Mouse (Mus musculus): ENCODE results near the gene Tmem50a. TPM values are rescaled to one million over a fixed set of nuclear protein-coding genes. Genes with fewer than 3 reads are reported as not detected.

The Tmem50a gene
- polyA plus RNA-seq, 2 experiments: 44.2 to 65.1 TPM

DNA sequence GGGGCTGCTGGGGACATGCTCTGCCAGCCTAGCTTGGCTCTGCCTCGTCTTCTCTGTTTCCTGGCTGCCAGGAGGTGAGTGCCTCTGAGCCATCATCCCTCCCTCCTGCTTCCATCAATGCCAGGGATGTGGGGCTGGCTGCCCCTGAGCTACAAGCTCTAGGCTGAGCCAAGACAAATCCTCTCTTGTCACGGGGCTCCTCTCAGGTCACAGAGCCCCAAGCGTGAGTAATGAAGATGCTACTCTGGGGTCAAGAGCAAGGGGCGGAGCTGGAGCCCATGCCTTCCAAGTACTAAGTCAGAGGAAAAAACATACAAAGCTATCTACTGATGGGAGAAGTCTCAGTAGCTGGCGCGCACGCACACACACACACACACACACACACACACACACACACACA, 11.8 kb downstream of the Tmem50a start:
- ATAC-seq (ENCODE audit: insufficient read depth) (no peak), DNase-seq (ENCODE audit: low read depth in 3 of 3, low spot score in 3 of 3) (no peak)
- Histone ChIP-seq H3K4me1 (replicated peaks; ENCODE audit: control insufficient read depth in 2 of 2, insufficient read depth in 2 of 2, low read length in 1 of 2) (no peaks in the 10 kb centered on the region), H3K9ac (replicated peaks) (no peak overlapping the region), H3K4me3 (ENCODE audit: insufficient read depth in 1 of 2, low read depth in 2 of 2, low read length in 2 of 2) (no peak overlapping the region), H3K9me3 (ENCODE audit: control insufficient read depth, low read length) (no peaks in the 10 kb centered on the region), H3K4me2 (ENCODE audit: low read depth) (no peak overlapping the region), H3K27me3 (ENCODE audit: control insufficient read depth, insufficient read depth, low read length) (no peaks in the 10 kb centered on the region), H3K36me3 (replicated peaks; ENCODE audit: control insufficient read depth, insufficient read depth, low read depth) (peaks cover 70% of the 10 kb centered on the region), H3K27ac (no peak overlapping the region)
- 73% methylated on average over 7 of the region's 7 CpGs for WGBS (ENCODE audit: insufficient replicate concordance)
- no peak for TF ChIP-seq CTCF (IDR thresholded peaks at IDR 0.05; ENCODE audit: low read depth)
- no peak for TF ChIP-seq EP300 (IDR thresholded peaks at IDR 0.05; ENCODE audit: low read depth)

DNA sequence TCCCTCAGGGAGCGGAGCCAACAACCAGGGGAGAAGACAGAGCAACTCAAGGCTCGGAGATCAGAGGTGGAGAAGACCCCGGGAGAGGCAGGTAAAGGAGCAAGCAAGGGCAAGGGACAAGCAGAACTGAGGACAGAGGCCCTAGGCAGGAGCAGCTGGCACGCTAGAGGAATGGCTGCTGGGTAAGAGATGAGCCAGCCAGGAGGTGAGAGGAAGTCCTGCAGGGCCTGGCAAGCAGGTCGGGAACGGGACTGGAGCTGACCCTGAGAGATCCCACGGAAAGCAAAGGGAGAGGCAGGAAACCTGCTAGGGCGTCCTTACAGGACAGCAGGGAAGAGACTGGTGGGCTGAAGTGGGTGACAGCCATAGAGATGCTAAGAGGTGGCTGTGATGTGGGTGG, 13.7 kb downstream of the Tmem50a start:
- H3K4me1 ChIP-seq (replicated peaks; ENCODE audit: control insufficient read depth in 2 of 2, insufficient read depth in 2 of 2, low read length in 1 of 2): no peaks in the 10 kb centered on the region
- peaks cover 72% of the 10 kb centered on the region for H3K36me3 ChIP-seq (replicated peaks; ENCODE audit: control insufficient read depth, insufficient read depth, low read depth)
- no peak overlapping the region for H3K9ac ChIP-seq (replicated peaks)
- TF ChIP-seq EP300 (IDR thresholded peaks at IDR 0.05; ENCODE audit: low read depth) (no peak), CTCF (IDR thresholded peaks at IDR 0.05; ENCODE audit: low read depth) (no peak)
- no peaks in the 10 kb centered on the region for H3K27me3 ChIP-seq (ENCODE audit: control insufficient read depth, insufficient read depth, low read length)
- no peak overlapping the region for H3K4me3 ChIP-seq (ENCODE audit: insufficient read depth in 1 of 2, low read depth in 2 of 2, low read length in 2 of 2)
- no peaks in the 10 kb centered on the region for H3K9me3 ChIP-seq (ENCODE audit: control insufficient read depth, low read length)
- ATAC-seq (ENCODE audit: insufficient read depth) (no peak), DNase-seq (ENCODE audit: low read depth in 3 of 3, low spot score in 3 of 3) (no peak)
- no peak overlapping the region for H3K4me2 ChIP-seq (ENCODE audit: low read depth)
- WGBS (ENCODE audit: insufficient replicate concordance): 85% methylated on average over 8 of the region's 8 CpGs
- H3K27ac ChIP-seq: no peak overlapping the region

DNA sequence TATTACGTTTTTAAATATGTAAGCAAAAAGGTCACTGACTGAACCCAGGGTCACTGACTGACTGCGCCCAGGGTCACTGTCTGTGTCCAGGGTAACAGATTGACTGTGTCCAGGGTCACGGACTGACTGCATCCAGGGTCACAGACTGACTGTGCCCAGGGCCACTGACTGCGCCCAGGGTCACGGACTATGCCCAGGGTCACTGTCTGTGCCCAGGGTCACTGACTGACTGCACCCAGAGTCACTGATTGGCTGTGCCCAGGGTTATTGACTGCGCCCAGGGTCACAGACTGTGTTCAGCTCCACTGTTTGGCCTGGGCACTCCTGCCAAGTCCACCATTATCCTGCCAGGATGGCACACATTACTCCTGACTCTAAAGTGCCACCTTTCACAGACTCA, 17.6 kb downstream of the Tmem50a start:
- H3K4me2 ChIP-seq (ENCODE audit: low read depth): no peak overlapping the region
- H3K27me3 ChIP-seq (ENCODE audit: control insufficient read depth, insufficient read depth, low read length): no peaks in the 10 kb centered on the region
- H3K4me1 ChIP-seq (replicated peaks; ENCODE audit: control insufficient read depth in 2 of 2, insufficient read depth in 2 of 2, low read length in 1 of 2): no peaks in the 10 kb centered on the region
- H3K9me3 ChIP-seq (ENCODE audit: control insufficient read depth, low read length): no peaks in the 10 kb centered on the region
- H3K9ac ChIP-seq (replicated peaks): no peak overlapping the region
- WGBS (ENCODE audit: insufficient replicate concordance): 91% methylated on average over 6 of the region's 6 CpGs
- peaks cover 78% of the 10 kb centered on the region for H3K36me3 ChIP-seq (replicated peaks; ENCODE audit: control insufficient read depth, insufficient read depth, low read depth)
- H3K4me3 ChIP-seq (ENCODE audit: insufficient read depth in 1 of 2, low read depth in 2 of 2, low read length in 2 of 2): no peak overlapping the region
- TF ChIP-seq CTCF (IDR thresholded peaks at IDR 0.05; ENCODE audit: low read depth): no peak
- TF ChIP-seq EP300 (IDR thresholded peaks at IDR 0.05; ENCODE audit: low read depth): no peak
- ATAC-seq (ENCODE audit: insufficient read depth): peak; percentile 19; the same call in 1 of the 2 replicates
- no peak for DNase-seq (ENCODE audit: low read depth in 3 of 3, low spot score in 3 of 3)
- H3K27ac ChIP-seq: no peak overlapping the region

DNA sequence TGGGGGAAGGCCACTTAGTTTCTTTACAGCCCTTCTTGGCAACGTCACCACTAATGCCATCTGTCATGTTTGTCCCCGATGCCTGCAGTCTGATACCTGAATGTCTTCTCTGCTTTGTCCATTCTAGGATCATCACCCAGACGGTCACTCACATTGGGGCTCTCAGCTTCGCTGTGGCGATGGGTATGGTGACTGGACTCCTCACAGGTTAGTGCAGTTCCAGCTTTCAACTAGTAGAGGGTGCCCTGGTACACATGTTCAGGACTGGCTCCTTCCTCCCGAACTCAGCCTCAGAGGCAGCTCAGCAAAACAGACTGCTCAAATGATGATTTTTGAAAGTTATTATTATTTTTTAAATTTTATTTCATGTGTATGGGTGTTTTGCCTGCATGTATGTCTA, 22.7 kb downstream of the Tmem50a start:
- TF ChIP-seq EP300 (IDR thresholded peaks at IDR 0.05; ENCODE audit: low read depth) (no peak), CTCF (IDR thresholded peaks at IDR 0.05; ENCODE audit: low read depth) (no peak)
- Histone ChIP-seq H3K27me3 (ENCODE audit: control insufficient read depth, insufficient read depth, low read length) (no peaks in the 10 kb centered on the region), H3K4me2 (ENCODE audit: low read depth) (no peak overlapping the region), H3K4me3 (ENCODE audit: insufficient read depth in 1 of 2, low read depth in 2 of 2, low read length in 2 of 2) (no peak overlapping the region), H3K9me3 (ENCODE audit: control insufficient read depth, low read length) (no peaks in the 10 kb centered on the region), H3K27ac (no peak overlapping the region), H3K9ac (replicated peaks) (no peak overlapping the region), H3K4me1 (replicated peaks; ENCODE audit: control insufficient read depth in 2 of 2, insufficient read depth in 2 of 2, low read length in 1 of 2) (no peaks in the 10 kb centered on the region), H3K36me3 (replicated peaks; ENCODE audit: control insufficient read depth, insufficient read depth, low read depth) (peaks cover 99% of the 10 kb centered on the region)
- WGBS (ENCODE audit: insufficient replicate concordance): 86% methylated on average over 6 of the region's 6 CpGs
- ATAC-seq (ENCODE audit: insufficient read depth): no peak
- DNase-seq (ENCODE audit: low read depth in 3 of 3, low spot score in 3 of 3): no peak

DNA sequence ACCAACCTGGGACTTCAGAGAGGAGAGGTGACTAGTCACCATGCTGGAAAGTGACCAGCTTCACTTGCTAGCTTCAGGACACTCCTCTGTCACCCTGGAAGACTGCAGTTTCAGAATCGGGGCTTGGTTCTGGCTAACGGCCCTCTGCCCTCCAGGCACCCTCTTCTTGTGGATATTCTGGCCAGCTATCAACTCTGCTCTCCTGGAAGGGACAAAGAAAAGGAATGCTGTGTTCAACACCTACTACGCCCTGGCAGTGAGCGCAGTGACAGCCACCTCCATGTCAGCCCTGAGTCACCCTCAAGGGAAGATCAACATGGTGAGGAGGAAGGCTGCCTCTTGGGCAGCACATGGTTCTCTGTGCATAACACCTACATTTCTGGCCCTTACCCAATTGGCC, 30.5 kb downstream of the Tmem50a start:
- Histone ChIP-seq H3K27me3 (ENCODE audit: control insufficient read depth, insufficient read depth, low read length) (no peaks in the 10 kb centered on the region), H3K27ac (no peak overlapping the region), H3K9ac (replicated peaks) (no peak overlapping the region), H3K4me1 (replicated peaks; ENCODE audit: control insufficient read depth in 2 of 2, insufficient read depth in 2 of 2, low read length in 1 of 2) (no peaks in the 10 kb centered on the region), H3K4me3 (ENCODE audit: insufficient read depth in 1 of 2, low read depth in 2 of 2, low read length in 2 of 2) (no peak overlapping the region), H3K4me2 (ENCODE audit: low read depth) (no peak overlapping the region), H3K9me3 (ENCODE audit: control insufficient read depth, low read length) (no peaks in the 10 kb centered on the region), H3K36me3 (replicated peaks; ENCODE audit: control insufficient read depth, insufficient read depth, low read depth) (peaks cover 97% of the 10 kb centered on the region)
- DNase-seq (ENCODE audit: low read depth in 3 of 3, low spot score in 3 of 3): no peak
- TF ChIP-seq EP300 (IDR thresholded peaks at IDR 0.05; ENCODE audit: low read depth) (no peak), CTCF (IDR thresholded peaks at IDR 0.05; ENCODE audit: low read depth) (no peak)
- no peak for ATAC-seq (ENCODE audit: insufficient read depth)
- 88% methylated on average over 4 of the region's 4 CpGs for WGBS (ENCODE audit: insufficient replicate concordance)

Data from liver, embryonic 14.5 days (tissue).